Mouse (Mus musculus) olfactory bulb, adult 2 months (tissue): ENCODE measurements around the gene A430033K04Rik.
A peak's percentile ranks its signal among the peaks of the same experiment; 100 is the strongest.

ENCODE experiments used
- CTCF ChIP-seq: fragments of 200-500 bp; IDR thresholded peaks from 2 replicates; pipeline ENCODE4 v1.5.1; 2012; ENCODE audit warnings: low read depth, mild to moderate bottlenecking, low read length, moderate library complexity; ENCODE audit not compliant: insufficient read depth
- POLR2A ChIP-seq: fragments of 200-500 bp; IDR thresholded peaks from 2 replicates; pipeline ENCODE4 v1.6.1; 2012; ENCODE audit warnings: mild to moderate bottlenecking, low read depth, low read length, moderate library complexity; ENCODE audit not compliant: insufficient read depth

GRCm38 (mm10) chr5:138619211-138620128 lies 3.2 kb upstream of the A430033K04Rik start, which contains the start of gene Zfp68:
- TF ChIP-seq POLR2A (peak; percentile 98), CTCF (no peak)
